Mouse (Mus musculus) embryonic fibroblast, embryonic 13.5 days (primary cell): ENCODE data around the gene Ntm.

Source experiments
- CTCF ChIP-seq: IDR thresholded peaks from 2 replicates; pipeline ENCODE4 v1.5.1; 2011; ENCODE audit warnings: mild to moderate bottlenecking, control low read depth, low read length, moderate library complexity, borderline replicate concordance; ENCODE audit not compliant: insufficient read depth
- POLR2A ChIP-seq: IDR thresholded peaks from 2 replicates; pipeline ENCODE4 v1.6.1; 2011; ENCODE audit warnings: low read depth, mild to moderate bottlenecking, control low read depth, low read length, moderate library complexity

GRCm38 (mm10) chr9:29650266-29650665 is 312.7 kb downstream of the Ntm start:
- TF ChIP-seq CTCF (no peak), POLR2A (no peak)
